Mouse (Mus musculus): Measurements from ENCODE around the gene Slc28a1.
A peak's percentile ranks its signal among the peaks of the same experiment; 100 is the strongest.

The Slc28a1 gene

GRCm38 (mm10) chr7:81114555-81114954 lies at the start of gene Slc28a1:
Gene Slc28a1, plus strand, starts transcription at chr7:81114799.
- DNase-seq (ENCODE audit: low read depth, low spot score) = no peak

GRCm38 (mm10) chr7:81066714-81067113 lies 47.9 kb upstream of the Slc28a1 start:
- DNase-seq (ENCODE audit: low read depth, low spot score) = no peak

DNA sequence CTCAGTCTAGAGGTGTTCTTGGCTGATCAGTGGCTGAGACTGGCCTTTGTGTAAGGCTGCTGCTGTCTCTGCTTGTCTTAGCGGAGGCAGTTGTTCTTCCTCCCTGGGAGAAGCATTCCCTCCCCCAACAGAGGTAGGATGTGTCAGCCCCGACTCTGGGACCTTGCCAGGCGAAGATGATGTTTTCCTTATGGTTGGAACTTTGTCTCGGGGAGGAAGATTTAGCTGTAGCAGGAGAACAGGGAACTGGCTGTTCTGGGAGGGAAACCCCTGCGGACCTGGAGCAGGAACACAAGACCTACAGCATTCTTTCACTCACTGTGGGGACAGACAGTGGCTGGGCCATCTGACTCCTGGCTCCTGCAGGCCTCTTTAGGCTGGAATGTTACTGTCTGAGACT lies 42.1 kb upstream of the Slc28a1 start:
- no peak for DNase-seq (ENCODE audit: low read depth, low spot score)

DNA sequence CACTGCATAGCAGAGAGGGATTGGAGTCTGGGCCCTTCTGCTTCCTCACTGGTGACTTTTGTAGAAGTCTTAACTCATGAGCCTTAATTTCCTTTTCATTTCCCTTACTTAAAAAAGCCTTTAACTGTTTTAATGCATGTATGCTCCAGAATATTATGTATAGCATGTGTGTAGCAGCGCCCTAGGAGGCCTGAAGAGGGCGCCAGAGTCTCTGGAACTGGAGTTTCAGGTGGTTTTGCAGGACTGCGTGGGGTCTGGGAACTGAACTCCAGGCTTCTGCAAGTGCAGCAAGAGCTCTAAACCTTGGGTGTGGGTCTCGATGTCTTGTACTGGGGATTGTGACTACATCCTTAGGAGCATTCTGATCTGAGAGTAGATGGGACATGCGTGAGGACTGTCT lies 41.3 kb upstream of the Slc28a1 start:
- no peak for DNase-seq (ENCODE audit: low read depth, low spot score)

GRCm38 (mm10) chr7:81074546-81074945 lies 40.1 kb upstream of the Slc28a1 start:
- DNase-seq (ENCODE audit: low read depth, low spot score) = peak; percentile 48

GRCm38 (mm10) chr7:81075299-81075698 lies 39.3 kb upstream of the Slc28a1 start:
- DNase-seq (ENCODE audit: low read depth, low spot score) = peak; percentile 80

- DNase-seq (ENCODE audit: low read depth, low spot score) = no peak
Measured at GRCm38 (mm10) chr7:81075732-81076131, 38.9 kb upstream of the Slc28a1 start.

DNA sequence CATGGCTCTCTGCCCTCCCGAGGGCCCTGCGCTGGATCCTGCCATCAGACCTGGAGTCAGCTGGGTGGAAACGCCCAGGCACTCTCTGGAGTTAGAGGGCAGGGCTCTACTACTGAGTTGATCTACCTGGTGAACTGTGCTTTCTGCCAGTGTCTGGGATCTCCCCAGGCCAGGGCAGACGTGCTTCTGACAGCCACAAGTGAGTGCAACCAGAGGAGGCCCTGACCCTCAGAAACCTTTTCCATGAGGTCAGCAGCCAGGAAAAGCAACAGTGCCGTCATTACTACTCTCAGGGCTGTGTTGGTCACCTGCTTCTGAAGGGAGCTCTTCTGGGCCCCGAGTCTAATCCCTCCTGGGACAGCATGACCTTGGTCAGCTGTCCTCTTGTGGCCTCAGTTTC lies 37.6 kb upstream of the Slc28a1 start:
- DNase-seq (ENCODE audit: low read depth, low spot score) = no peak

GRCm38 (mm10) chr7:81078740-81079139 lies 35.9 kb upstream of the Slc28a1 start:
- DNase-seq (ENCODE audit: low read depth, low spot score) = no peak

GRCm38 (mm10) chr7:81093420-81093965 lies 21.1 kb upstream of the Slc28a1 start:
- no peak for DNase-seq (ENCODE audit: low read depth, low spot score)

GRCm38 (mm10) chr7:81094104-81094757 lies 20.4 kb upstream of the Slc28a1 start:
- DNase-seq (ENCODE audit: low read depth, low spot score) = no peak

DNA sequence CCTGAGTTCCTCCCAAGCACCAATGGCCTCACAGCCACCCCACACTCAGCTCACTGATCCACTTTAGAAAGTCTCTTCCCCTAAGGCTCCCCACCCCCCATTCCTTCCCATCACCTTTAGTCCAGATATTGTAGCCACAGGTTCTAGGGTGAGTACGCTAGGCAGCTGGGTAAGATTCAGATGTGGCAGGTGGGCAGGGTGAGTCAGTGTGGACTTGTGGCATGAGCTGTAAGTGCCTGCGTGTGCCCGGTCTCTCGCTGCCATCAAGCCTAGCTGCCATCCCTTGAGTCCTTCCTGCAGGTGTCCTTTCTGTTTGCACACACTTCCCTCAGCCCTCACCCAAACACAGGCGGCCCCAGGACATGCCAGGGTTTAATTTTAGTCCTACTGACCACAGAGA lies 14.3 kb upstream of the Slc28a1 start:
- no peak for DNase-seq (ENCODE audit: low read depth, low spot score)

- DNase-seq (ENCODE audit: low read depth, low spot score) = no peak
Measured at GRCm38 (mm10) chr7:81102854-81103253, 11.7 kb upstream of the Slc28a1 start.

GRCm38 (mm10) chr7:81105525-81105924 lies 9.1 kb upstream of the Slc28a1 start:
- no peak for DNase-seq (ENCODE audit: low read depth, low spot score)

GRCm38 (mm10) chr7:81108226-81108625 lies 6.4 kb upstream of the Slc28a1 start:
- DNase-seq (ENCODE audit: low read depth, low spot score) = no peak

GRCm38 (mm10) chr7:81109717-81110651 lies 4.6 kb upstream of the Slc28a1 start:
- DNase-seq (ENCODE audit: low read depth, low spot score) = no peak

DNA sequence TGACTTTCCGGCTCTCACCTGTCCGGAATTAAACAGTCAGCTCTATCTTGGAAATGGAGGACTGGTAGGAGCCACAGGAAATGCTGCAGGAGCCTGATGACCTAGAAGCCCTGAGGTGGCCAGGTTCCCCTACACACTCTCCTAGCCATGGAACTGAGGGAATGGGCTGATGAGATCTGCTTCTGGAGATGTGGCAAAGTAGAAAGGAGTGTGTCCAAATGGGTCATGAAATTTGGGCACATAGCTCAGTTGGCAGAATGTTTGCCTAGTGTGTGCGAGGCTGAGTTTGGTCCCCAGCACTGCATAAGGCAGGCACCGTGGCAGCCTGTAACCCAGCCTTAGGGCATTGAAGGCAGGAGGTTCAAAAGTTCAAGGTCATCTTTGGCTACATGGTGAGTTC lies 3.8 kb upstream of the Slc28a1 start:
- DNase-seq (ENCODE audit: low read depth, low spot score) = no peak

DNA sequence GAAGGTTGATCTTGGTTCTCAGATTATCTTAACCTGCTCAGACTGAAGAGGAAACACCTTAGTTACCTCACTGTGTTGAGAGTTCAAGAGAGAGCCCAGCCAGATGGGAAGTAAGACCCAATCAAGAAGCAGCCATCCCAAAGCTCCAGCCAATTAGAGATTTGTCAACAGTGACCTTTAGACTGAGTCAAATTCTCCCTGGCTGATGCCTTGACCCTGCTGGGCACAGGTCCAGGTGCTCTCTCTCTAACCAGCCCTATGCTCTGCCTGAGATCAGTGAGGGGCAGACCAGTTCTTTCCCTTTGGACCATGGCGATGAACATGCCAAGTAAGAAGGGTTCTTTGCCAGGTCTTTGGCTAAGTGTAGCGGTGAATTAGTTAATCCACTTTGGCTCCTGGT lies 2.9 kb upstream of the Slc28a1 start:
- no peak for DNase-seq (ENCODE audit: low read depth, low spot score)

DNA sequence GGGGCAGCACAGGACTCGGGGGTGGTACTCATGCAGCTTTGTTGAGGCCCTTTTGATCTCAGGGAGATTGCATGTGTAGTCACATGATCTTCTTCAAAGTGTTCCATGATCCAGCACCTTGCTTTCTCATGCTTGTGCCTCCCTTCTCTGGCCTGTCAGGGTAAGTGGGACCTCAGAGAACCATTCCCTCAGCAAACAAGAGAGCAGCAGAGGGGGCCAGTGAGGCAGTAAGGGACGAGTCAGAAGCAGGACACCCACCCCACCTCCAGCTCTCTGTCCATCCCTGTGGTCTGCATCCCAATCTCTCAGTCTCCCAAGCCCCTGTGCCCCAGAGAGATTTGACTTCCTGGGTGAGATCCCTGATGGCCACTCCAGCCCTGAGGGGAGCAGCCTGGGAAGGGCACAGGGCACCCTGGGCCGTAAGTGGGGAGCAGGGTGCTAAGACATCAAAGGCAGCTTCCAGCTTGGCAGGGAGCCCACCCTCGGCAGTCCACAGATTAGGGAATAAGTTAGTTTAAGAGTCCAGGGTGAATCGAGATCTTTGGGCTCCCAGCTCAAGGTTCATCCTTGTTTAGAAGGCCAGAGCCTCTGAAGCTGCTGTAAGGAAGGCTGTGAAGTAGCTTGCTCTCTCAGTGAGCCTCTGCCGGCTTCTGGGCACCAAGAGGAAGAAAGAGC lies 1.8 kb upstream of the Slc28a1 start:
- DNase-seq (ENCODE audit: low read depth, low spot score) = no peak

DNA sequence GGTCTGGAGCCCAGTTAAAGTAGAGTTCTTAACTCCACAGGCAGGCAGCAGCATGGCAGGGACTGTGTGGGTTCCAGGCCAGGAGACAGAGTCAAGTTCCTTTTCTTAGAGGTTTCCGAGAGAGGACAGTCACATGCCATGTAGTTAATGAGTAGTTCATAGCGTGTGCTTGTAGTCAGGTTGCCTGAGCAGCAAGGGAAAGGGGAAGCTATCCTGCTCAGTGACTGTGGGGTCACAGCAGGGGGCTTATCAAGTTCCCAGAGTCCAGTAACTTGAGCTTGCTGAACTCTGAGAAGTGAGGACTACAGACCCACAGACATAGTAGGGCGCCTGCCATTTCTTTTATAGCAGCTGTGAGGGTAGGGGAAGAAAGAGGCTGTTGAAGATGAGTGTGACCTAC lies 6.5 kb downstream of the Slc28a1 start:
- DNase-seq (ENCODE audit: low read depth, low spot score) = no peak

DNA sequence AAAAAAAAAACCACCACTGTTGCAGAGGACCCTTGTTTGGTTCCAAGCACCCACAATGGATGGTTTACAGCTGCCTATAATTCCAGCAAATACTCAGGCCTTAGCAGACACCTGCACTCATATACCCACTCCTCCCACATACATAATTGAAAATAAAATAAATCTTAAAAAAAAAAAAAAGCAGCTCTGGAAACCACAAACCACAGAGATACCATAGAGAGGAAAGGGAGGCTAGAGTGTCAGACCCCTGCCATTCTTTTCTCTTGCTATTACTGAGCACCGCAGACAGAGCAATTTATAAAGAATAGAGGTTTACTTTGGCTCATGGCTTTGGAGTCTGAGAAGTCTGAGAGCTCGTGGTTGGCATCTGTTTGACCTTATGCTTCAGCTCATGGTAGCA lies 8.2 kb downstream of the Slc28a1 start:
- DNase-seq (ENCODE audit: low read depth, low spot score) = peak; percentile 32

DNA sequence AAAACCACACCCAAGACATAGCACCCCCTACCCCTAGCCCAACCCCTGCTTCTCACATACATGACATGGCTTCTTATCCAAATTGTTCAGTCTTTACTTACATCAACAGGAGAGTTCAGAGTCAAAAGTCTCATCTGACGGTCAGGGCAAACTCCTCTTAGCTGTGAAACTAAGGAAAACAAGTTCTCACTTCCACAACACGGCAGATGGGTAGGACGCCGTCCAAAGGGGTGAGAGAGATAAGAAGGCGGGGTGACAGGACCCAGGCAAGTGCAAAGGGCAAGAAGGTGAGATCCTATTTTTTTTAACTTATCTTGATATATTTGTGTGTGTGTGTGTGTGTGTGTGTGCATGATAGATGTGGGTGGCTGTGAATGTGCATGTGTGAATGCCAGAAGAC lies 9.0 kb downstream of the Slc28a1 start:
- no peak for DNase-seq (ENCODE audit: low read depth, low spot score)
